Mouse (Mus musculus): ENCODE measurements around the gene Afm. TPM values are rescaled to one million over a fixed set of nuclear protein-coding genes. Genes with fewer than 3 reads are reported as not detected.
A peak's percentile ranks its signal among the peaks of the same experiment; 100 is the strongest.

The Afm gene
- total RNA-seq (2021): under 1 TPM in 1 of 2 experiments, not detected in 1; 0.23 TPM
- long read RNA-seq, experiment 1: 0 reads
- long read RNA-seq, experiment 2: 0 reads

DNA sequence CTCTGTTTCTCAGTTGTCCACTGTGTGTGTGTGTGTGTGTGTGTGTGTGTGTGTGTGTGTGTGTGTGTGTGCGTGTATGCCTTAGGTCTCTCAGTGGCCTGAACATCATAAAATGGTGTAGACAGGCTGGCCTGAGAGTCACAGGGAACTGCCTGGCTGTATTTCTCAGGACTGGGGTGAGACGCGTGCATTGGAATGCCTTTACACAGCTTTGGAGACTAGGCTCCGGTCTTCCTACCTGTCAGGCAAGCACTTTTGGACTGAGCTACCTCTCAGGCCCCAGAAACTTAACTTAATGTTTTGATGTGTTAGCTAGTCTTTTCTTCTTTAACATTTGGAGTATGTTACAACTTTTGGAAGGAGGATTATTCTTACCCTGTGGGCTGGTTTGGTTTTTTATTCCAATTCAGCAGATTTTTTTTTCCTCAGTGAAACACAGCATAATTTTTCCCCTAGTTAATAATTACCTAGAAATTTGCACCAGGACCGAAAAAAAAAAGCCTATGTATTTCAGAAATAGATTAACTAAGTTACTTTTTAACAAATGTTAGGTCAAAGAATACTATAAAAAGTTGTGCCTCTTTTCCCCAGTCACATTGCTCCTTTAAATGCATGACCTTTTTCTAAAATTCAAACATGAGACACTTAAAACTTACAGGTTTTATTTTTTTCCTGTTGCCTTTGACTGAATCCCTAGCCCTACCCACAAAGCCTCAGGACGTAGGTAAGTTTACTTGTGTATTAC is at the start of gene Afm:
TSS of gene Afm (plus strand) at position 577 of the 745 bp plus-strand sequence.
- no peak for DNase-seq

DNA sequence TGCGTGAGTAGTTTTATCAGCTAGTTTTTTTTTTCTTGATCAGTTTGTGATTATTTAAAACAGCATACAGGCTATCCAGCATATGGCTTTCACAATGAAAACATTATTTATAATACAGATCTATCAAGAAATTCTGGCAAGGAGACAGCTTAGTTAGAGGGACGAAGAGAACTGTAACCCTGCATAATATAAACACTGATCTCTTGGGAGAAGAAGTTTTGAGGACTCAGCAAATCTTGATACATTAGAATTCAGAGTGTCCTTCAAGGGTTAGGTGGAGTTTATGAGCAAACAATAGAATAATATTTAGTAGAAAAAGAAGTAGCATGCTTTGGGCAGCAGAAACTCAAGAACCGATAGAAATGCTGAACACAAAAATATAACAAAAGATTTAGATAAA is 47.9 kb upstream of the Afm start:
- DNase-seq: no peak

DNA sequence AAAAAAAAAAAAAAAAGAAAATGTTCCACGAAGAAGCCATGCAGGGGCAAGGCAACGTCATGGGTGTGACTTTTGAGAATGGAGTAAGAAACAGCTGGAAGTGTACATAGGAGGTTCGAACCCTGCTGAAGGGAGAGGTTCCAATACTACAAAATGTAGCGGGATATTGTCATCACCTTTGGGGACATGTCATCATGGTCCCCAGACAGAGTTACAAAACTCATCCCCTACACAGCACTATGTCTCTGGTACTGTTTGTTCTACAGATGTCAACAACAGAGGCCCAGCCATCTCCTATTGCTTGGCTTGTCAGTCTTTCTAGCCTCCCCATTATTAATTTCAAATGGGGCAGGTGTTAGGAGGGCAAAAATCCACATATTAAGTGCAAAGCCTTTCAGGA is 44.8 kb upstream of the Afm start:
- no peak for DNase-seq

DNA sequence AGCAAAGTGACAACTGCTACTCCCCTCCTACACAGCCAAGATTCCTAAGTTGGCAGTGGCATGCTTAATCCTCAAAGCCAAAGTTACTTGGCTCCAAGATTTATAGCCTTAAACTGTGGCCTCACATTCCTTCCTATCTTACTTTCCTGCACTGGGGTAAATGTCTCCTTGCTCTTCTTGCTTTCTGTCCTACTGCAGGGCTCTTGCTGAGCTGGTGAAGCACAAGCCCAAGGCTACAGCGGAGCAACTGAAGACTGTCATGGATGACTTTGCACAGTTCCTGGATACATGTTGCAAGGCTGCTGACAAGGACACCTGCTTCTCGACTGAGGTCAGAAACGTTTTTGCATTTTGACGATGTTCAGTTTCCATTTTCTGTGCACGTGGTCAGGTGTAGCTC is 44.4 kb upstream of the Afm start:
- no peak for DNase-seq

DNA sequence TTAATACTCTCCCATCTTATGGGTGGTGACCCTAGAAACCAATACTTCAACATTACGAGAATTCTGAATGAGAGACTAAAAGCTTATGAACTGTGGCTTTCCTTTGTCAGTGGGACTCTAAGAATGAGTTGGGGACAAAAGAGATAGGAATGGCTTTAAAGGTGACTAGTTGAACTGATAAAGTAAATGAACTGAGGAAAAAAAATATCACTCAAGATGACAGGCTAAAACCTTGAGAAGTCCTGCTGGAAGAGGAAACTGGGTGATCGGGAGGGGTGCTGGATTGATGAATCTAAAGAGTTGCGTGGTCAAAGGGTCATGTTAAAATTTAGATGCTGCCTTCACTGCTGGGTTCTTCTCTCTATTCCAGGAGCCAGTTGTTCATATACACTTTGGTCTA is 42.0 kb upstream of the Afm start:
- DNase-seq: no peak

DNA sequence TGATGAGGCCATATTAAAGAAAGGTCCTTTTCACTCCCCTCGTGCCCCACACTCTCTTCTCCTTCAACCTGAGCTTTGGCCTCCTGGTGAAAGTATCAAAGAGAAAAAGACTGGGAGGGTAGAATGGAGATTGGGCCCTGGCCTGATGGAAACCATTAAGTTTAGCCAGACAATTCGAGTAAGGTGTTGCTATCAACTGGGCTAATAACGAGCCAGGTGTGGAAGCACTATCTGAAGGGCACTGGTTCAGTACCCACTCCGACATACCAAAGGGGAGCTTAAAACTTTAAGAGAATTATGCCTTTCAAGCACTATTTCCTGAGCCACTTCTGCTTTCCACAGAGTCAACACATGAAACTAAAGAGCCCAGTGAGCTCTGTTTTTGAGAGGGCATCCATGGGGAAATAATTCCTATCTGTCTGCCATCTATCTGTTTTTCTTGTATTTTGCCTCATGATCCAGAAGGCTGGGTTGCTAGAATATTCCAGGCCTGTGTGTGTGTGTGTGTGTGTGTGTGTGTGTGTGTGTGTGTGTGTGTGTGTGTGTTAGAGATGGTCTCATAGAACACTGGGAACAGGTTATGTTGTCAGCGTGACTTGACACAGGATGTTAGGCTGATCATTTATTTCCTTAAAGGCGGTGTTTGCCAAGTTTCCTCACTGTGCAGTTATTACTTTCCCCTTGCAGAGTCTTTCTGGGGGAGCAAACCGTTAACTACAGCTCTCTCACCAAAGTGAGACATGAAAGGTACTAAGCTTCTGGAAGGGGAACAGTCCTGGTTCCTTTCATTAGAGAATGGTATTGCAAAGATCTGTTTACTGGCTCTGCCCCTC is 41.2 kb upstream of the Afm start:
- DNase-seq: no peak

DNA sequence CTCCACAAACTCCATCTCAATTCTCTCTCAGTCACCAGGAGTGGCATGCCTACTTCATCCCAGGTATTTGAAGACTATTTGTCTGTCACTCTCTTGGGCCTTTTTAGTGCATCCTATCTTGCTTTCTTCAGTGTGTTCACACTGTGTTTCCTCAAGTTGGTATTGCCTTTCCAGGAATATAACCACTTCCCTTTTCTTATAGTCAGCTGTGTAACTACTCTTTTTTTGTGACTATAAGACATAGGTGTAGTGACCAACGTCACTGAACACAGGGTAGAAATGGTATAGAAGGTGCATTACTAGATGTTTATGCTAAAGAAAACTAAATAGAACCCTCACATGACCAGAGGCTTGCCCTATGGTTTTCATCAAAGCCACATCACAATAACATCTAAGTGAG is 39.8 kb upstream of the Afm start:
- no peak for DNase-seq

DNA sequence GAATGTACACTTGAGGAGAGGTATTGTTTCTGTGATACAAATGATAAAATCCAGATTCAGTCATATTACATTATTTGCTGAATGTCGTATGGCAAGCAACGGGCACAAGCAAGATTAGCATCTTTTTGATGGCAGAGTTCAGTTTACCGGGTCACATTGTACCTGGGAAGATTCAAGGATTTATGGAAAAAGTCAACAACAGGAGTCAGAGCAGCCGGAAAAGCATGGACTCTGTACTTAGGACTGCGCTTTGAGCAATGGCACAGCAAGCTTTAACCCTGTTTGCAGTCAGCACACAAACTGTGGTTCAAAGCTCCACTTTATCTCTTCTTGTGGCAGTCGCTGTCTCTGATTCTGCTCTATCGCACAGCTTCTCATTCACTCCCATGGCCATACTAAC is 33.1 kb upstream of the Afm start:
- no peak for DNase-seq

DNA sequence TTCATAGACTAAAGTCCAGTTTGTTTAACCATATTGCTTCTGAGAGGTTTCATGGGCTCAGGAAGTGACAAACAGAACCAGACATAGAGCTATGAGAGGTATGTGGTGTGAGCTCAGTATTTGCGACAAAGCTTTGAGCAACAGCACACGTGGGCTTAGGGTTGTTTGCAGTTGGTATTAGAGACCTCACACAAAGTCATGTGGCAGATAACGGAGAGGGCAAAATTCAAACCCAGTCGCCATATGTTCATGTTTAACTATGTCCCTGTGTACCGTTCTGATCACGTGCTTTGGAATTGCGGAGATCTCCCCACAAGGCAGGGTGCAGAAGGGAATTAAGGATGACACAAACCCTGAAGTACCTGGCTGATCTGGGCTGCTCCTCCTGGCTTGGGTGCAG is 30.4 kb upstream of the Afm start:
- no peak for DNase-seq

DNA sequence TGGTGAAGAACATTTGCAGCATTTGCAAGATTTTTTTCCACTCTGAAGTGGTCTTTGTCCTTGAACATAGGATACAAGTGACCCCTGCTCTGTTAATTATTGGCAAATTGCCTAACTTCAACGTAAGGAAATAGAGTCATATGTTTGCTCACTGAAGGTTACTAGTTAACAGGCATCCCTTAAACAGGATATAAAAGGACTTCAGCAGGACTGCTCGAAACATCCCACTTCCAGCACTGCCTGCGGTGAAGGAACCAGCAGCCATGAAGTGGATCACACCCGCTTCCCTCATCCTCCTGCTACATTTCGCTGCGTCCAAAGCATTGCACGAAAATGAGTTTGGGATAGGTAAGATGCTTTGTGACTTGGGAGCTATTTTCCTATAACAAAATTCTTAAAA is 28.2 kb upstream of the Afm start, which contains the start of gene Afp:
TSS of gene Afp (plus strand) at position 220 of the 400 bp plus-strand sequence.
- DNase-seq: no peak

DNA sequence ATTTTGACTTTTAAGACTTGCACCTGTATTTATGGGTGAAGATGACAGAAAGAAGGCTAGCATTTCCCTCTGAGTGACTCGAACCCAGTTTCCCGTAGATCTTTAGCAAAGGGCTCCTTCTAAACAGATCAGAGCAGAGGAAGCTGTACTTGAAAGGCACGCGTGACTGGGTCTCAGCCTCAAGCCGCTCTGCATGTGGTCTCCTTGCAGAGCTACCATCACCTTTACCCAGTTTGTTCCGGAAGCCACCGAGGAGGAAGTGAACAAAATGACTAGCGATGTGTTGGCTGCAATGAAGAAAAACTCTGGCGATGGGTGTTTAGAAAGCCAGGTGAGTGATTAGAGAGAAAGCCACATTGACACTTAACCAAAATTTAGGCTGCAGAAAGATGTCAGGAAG is 26.3 kb upstream of the Afm start:
- no peak for DNase-seq

DNA sequence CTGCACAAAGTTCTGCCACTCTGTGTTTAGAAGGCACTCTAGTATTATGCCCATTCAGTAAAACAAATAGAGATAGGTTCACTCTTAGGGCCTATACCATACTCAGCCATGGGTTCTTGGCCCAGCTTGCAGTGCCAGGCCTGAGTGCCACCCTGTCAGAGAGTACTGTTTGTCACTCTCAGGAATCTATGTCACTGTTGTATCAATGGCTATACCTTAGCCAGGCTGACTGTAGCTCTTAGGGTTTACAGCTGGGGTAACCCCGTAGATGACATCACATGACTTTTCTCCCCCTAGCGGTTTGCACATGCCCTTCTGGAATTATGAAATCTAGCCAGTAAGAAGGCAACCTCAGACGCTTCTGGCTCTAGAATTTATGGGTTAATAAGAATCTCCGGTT is 24.4 kb upstream of the Afm start:
- no peak for DNase-seq

DNA sequence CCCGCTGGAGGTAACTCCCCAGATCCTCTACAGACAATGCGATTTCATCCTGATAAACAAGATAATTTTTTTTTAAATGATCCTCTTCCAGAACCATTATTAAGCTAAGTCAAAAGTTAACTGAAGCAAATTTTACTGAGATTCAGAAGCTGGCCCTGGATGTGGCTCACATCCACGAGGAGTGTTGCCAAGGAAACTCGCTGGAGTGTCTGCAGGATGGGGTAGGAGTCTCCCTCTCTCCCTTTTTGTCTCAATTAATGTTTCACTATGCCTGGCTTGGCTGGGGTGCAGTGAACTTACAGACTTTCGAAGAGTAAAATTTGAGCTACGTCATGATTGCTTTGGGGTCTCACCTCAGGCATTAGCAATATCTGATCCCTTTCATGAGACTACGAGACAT is 19.2 kb upstream of the Afm start:
- no peak for DNase-seq

DNA sequence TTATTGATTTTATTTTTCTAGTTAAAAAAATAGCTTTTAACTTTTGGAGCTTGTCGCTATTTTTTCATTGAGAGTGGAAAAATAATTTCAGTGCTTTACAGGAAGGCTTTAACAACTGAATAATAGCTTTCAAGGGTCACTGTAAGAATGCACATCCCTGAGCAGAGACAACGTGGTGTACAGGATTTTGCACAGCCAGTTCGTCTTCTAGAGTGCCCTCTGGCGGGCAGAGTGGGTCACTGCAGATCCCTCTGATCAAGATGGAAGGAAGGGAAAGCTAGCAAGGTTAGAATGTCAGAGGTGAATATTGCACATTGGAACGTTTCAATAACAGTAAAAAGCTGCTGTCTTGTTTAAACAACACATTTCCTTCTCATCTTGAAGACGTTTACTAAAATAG is 18.0 kb upstream of the Afm start:
- DNase-seq: peak; percentile 72

DNA sequence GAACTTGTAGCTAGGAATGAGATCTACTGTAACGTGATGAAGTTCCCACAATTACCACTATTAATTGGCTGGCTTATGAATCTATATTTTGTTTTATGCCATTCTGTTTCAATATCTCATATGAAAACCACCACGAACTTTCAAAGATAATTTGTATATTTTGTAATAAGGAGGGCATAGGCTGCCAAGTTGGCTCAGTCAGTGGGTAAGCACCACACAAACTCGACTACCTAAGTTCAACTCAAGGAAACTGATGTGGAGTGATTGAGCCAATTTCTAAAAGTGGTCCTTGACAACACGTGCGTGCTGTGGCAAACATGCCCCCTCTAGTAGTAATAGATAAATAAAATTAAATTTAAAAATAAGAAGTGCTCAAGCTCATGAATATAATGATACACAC is 17.0 kb upstream of the Afm start:
- no peak for DNase-seq

DNA sequence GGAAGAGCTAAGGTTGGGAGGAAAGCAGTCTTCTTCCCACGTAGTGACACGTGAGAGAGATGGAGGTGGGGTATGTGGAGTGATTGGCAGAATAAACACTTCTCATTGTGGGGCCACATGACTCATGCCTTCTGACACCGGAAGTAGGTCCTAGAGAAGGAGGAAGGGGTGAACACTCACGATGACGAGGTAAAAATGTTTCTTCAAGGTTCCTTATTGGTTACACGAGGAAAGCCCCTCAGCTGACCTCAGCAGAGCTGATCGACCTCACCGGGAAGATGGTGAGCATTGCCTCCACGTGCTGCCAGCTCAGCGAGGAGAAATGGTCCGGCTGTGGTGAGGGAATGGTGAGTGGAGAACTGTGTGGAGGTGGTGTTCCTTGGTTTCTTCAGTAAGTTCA is 14.0 kb upstream of the Afm start:
- no peak for DNase-seq

DNA sequence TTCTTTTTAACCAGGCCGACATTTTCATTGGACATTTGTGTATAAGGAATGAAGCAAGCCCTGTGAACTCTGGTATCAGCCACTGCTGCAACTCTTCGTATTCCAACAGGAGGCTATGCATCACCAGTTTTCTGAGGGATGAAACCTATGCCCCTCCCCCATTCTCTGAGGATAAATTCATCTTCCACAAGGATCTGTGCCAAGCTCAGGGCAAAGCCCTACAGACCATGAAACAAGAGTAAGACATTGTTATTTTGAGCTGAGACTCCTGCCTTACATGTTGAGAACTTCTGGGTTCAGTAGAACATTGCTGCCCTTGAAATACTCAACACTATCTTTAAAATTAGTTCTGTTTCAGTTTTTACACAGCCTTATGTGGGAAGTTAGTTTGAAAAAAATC is 12.2 kb upstream of the Afm start:
- no peak for DNase-seq

DNA sequence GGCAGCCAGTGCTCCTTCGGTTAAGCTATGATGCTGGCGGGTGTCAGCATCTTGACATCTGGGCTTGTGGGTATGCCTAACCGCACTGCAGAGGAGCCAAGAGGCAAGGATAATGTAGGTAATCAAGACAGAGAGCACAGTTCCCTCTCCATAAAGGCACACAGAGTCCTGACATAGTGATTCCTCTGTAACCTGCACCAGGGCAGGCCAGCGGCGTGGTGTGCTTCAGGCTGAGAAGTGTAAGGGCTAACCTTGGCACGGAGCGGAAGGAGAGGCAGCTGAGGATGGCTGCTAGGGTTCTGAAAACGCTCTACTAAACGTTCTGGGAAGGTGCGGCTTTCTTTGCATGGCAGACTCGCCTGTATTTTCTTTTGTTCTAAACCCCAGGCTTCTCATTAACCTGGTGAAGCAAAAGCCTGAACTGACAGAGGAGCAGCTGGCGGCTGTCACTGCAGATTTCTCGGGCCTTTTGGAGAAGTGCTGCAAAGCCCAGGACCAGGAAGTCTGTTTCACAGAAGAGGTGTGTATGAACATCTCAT is 11.3 kb upstream of the Afm start:
- DNase-seq: no peak

DNA sequence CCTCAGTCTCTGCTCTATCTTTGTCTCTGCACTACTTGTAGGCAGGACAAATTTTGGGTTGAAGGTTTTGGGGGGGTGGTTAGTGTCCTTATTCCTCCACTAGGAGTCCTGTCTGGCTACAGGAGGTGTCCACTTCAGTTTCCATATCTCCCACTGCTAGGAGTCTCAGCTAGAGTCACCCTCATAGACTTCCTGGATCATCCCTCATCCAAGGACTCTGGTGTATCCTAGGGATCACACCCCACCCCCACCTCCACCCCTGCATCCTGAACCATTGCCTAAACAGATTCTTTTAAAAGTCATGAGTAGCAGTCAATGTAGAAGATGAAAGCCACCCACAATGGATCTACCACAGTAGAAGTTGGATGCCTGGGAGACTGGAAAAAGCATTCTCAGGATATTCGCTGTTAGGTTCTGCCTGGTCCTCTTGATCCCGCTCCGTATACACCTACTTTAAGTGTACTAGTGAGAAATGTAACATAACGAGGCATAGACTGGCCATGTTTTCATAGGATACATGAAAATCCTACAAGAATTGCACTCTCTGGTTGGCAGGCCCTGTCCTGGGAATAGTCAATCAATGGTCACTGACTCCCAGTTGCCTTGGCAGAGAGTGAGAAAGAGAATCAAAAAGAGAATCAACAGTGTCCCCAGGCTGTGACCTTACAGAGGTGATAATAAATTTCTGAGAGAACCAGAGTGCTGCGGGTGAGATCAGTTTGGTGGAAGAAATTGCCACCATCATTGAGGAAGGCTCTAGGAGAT is 8.7 kb upstream of the Afm start:
- no peak for DNase-seq

DNA sequence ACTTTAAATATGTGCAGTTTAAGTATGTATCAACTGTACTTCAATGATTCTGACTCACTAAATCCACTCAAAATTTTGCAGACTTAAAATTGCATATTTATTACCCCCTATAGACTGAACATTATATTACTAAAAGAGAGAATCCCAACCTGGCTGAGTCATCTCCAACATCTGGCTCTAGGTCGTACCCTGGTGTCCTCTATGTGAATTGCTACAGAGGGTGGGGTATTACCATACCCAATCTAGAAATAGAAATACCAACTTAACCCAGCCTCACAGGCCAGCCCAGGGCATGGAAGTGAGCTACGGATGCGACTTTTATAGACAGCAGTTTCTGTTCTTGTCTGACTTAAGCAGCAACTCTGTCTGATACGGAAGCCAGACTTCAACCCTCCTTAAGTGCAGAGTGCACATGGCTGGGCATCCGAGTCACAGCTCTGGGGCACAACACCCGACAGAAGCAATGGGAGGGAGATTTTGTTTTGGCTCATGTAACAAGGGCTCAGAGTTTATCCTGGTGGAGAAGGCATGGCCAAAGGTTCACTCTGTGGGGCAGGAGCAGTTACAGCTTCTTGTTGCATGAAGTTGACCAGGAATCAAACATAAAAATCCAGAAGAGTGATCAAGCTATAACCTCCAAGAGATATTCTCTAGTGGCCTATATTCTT is 6.3 kb upstream of the Afm start:
- DNase-seq: no peak

DNA sequence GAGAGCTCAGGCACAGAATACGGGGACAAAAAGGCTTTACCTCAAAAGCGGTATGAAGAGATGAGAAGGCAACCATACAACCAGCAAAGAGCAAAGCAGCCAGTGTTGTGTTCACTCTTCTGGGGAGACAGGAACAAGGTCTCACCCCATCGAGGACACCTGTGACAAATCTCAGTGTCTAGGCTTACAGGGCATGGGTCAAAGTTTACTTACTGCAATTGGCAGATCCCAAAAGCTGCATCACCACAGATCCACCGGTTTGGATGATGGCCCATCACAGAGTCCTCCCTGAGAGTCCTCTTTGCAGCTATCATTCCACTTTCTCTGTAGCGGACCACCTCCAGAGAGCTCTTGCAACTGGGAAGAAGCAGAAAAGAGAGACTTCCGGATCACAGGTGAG is 3.2 kb upstream of the Afm start:
- no peak for DNase-seq

DNA sequence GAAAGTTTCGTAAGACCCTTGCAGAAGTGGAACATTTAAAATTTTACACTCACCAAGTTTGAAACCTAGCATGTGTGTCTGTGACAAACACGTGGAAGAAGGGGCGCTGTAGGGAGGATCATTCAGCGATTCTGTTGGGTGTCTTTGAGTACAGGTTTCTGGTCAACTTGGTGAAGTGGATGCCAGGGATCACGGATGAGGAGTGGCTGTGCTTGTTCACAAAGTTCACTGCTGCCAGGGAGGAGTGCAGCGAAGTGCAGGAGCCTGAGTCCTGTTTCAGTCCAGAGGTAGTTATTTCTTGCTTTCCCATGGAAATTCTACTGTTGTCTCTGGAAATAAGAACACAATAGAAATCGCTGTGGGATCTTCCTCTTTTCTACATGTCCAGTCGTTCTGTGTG is 32.5 kb downstream of the Afm start:
- no peak for DNase-seq
